Mouse (Mus musculus): ENCODE results near the gene Cep170b. TPM values are rescaled to one million over a fixed set of nuclear protein-coding genes. Genes with fewer than 3 reads are reported as not detected.

Cep170b gene
- polyA plus RNA-seq, 1 experiment from 2014 or later, result 3.6 TPM

- H3K4me2 ChIP-seq (ENCODE audit: low read depth, low read length), result peak overlapping the region; percentile 86
- no peaks in the 10 kb centered on the region for H3K9me3 ChIP-seq (replicated peaks; ENCODE audit: control insufficient read depth, low read length)
- H3K27me3 ChIP-seq (ENCODE audit: control insufficient read depth, insufficient read depth, low read depth, low read length), result peaks cover 46% of the 10 kb centered on the region
- no peak overlapping the region for H3K27ac ChIP-seq (ENCODE audit: low read length)
- no peak for ATAC-seq (ENCODE audit: low read depth)
- peak overlapping the region; percentile 68 for H3K4me3 ChIP-seq (ENCODE audit: low read depth, low read length)
- no peaks in the 10 kb centered on the region for H3K36me3 ChIP-seq (ENCODE audit: control insufficient read depth, insufficient read depth)
- peaks cover 20% of the 10 kb centered on the region for H3K4me1 ChIP-seq (ENCODE audit: control insufficient read depth, low read depth, low read length)
- 27% methylated on average over 19 of the region's 19 CpGs for WGBS (ENCODE audit: insufficient replicate concordance)
- H3K9ac ChIP-seq (ENCODE audit: low read depth, low read length), result peak overlapping the region; percentile 54
Measured at GRCm38 (mm10) chr12:112677943-112678554, 42.2 kb upstream of the Cep170b start.

GRCm38 (mm10) chr12:112678555-112679026 lies 41.7 kb upstream of the Cep170b start, which contains the start of gene Zbtb42:
Zbtb42 (plus strand) TSS chr12:112678828.
- WGBS (ENCODE audit: insufficient replicate concordance), result under 1% methylated on average over 59 of the region's 60 CpGs
- Histone ChIP-seq H3K27me3 (ENCODE audit: control insufficient read depth, insufficient read depth, low read depth, low read length) (peaks cover 46% of the 10 kb centered on the region), H3K9me3 (replicated peaks; ENCODE audit: control insufficient read depth, low read length) (no peaks in the 10 kb centered on the region), H3K9ac (ENCODE audit: low read depth, low read length) (peak within 1 kb of the TSS; percentile 54), H3K4me2 (ENCODE audit: low read depth, low read length) (peak within 1 kb of the TSS; percentile 86), H3K27ac (ENCODE audit: low read length) (no peak within 1 kb of the TSS), H3K4me3 (ENCODE audit: low read depth, low read length) (peak within 1 kb of the TSS; percentile 68), H3K36me3 (ENCODE audit: control insufficient read depth, insufficient read depth) (no peaks in the 10 kb centered on the region), H3K4me1 (ENCODE audit: control insufficient read depth, low read depth, low read length) (peaks cover 15% of the 10 kb centered on the region)
- ATAC-seq (ENCODE audit: low read depth), result peak; percentile 19; the same call in 1 of the 2 replicates

DNA sequence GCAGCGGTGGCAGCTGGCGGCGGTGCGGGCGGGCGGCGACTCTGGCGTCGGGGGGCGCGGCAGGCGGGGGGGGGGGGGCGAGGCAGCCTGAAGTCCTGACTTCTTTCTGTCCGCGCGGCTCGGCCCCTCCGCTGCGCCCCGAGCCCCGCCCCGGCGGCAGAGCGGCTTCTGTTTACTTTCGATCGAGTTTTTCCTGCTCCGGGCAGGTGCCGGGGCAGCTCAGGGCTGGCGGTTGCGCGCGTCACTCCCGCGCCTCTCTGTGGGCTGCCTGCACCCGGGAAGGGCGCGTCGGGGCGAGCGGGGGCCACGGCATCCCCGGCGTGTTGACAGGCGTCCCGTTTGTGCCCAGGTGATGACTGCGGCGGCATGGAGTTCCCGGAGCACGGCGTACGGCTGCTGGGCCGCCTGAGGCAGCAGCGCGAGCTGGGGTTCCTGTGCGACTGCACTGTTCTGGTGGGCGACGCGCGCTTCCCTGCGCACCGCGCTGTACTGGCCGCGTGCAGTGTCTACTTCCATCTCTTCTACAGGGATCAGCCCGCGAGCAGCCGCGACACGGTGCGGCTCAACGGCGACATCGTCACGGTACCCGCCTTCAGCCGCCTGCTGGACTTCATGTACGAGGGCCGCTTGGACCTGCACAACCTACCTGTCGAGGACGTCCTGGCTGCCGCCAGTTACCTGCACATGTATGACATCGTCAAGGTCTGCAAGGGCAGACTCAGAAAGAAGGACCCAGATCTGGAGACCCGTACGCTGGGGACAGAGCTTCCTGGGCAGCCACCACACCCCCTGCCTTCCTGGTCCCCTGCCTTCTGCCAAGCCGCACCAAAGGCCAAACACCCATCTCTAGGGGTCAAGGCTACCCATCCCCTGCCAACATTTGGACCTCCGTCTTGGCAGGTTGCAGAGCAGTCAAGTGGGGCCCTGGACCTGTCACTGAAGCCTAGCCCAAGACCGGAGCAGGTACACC lies 40.9 kb upstream of the Cep170b start:
- Histone ChIP-seq H3K4me2 (ENCODE audit: low read depth, low read length) (peak overlapping the region; percentile 86), H3K27ac (ENCODE audit: low read length) (no peak overlapping the region), H3K27me3 (ENCODE audit: control insufficient read depth, insufficient read depth, low read depth, low read length) (peaks cover 46% of the 10 kb centered on the region), H3K4me1 (ENCODE audit: control insufficient read depth, low read depth, low read length) (peaks cover 12% of the 10 kb centered on the region), H3K4me3 (ENCODE audit: low read depth, low read length) (peak overlapping the region; percentile 68), H3K36me3 (ENCODE audit: control insufficient read depth, insufficient read depth) (no peaks in the 10 kb centered on the region), H3K9me3 (replicated peaks; ENCODE audit: control insufficient read depth, low read length) (no peaks in the 10 kb centered on the region), H3K9ac (ENCODE audit: low read depth, low read length) (peak overlapping the region; percentile 54)
- ATAC-seq (ENCODE audit: low read depth), result peak; percentile 9; the same call in 1 of the 2 replicates
- WGBS (ENCODE audit: insufficient replicate concordance), result 5% methylated on average over 69 of the region's 87 CpGs

- Histone ChIP-seq H3K9ac (ENCODE audit: low read depth, low read length) (no peak overlapping the region), H3K27me3 (ENCODE audit: control insufficient read depth, insufficient read depth, low read depth, low read length) (peaks cover 34% of the 10 kb centered on the region), H3K36me3 (ENCODE audit: control insufficient read depth, insufficient read depth) (no peaks in the 10 kb centered on the region), H3K9me3 (replicated peaks; ENCODE audit: control insufficient read depth, low read length) (no peaks in the 10 kb centered on the region), H3K4me1 (ENCODE audit: control insufficient read depth, low read depth, low read length) (peaks cover 2% of the 10 kb centered on the region), H3K27ac (ENCODE audit: low read length) (no peak overlapping the region), H3K4me3 (ENCODE audit: low read depth, low read length) (no peak overlapping the region), H3K4me2 (ENCODE audit: low read depth, low read length) (no peak overlapping the region)
- 63% methylated on average over 7 of the region's 7 CpGs for whole genome bisulfite sequencing (ENCODE audit: insufficient replicate concordance)
- no peak for ATAC-seq (ENCODE audit: low read depth)
Measured at GRCm38 (mm10) chr12:112683351-112683750, 36.9 kb upstream of the Cep170b start.

- H3K9me3 ChIP-seq (replicated peaks; ENCODE audit: control insufficient read depth, low read length), result no peaks in the 10 kb centered on the region
- H3K9ac ChIP-seq (ENCODE audit: low read depth, low read length), result no peak overlapping the region
- peaks cover 11% of the 10 kb centered on the region for H3K4me1 ChIP-seq (ENCODE audit: control insufficient read depth, low read depth, low read length)
- H3K27ac ChIP-seq (ENCODE audit: low read length), result no peak overlapping the region
- WGBS (ENCODE audit: insufficient replicate concordance), result 14% methylated on average over 15 of the region's 15 CpGs
- peaks cover 6% of the 10 kb centered on the region; the same call in 1 of the 2 replicates for H3K27me3 ChIP-seq (ENCODE audit: control insufficient read depth, insufficient read depth, low read depth, low read length)
- no peak for ATAC-seq (ENCODE audit: low read depth)
- no peaks in the 10 kb centered on the region for H3K36me3 ChIP-seq (ENCODE audit: control insufficient read depth, insufficient read depth)
- no peak overlapping the region for H3K4me3 ChIP-seq (ENCODE audit: low read depth, low read length)
- no peak overlapping the region for H3K4me2 ChIP-seq (ENCODE audit: low read depth, low read length)
Measured at GRCm38 (mm10) chr12:112688458-112688857, 31.8 kb upstream of the Cep170b start.

GRCm38 (mm10) chr12:112693185-112694126 lies 26.8 kb upstream of the Cep170b start:
- 2% methylated on average over 54 of the region's 54 CpGs for WGBS (ENCODE audit: insufficient replicate concordance)

DNA sequence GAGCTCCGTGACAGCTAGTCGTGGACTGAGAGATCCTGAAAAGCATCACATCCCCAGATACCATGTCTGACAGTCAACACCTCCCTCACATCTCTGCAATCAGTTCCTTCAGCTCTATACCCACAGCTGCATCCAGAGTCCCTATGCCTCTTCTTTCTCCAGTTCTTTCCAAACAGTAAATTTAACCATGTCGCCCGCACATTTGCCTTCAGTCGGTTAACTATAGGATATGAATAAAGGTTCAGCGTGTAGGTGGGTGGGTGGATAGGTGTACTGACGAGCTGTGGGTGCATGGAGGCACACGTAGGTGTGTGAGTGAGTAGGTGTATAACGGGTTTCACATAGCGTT lies 26.2 kb upstream of the Cep170b start:
- H3K27ac ChIP-seq (ENCODE audit: low read length), result no peak overlapping the region
- no peaks in the 10 kb centered on the region for H3K9me3 ChIP-seq (replicated peaks; ENCODE audit: control insufficient read depth, low read length)
- peak overlapping the region; percentile 89 for H3K4me2 ChIP-seq (ENCODE audit: low read depth, low read length)
- no peaks in the 10 kb centered on the region for H3K36me3 ChIP-seq (ENCODE audit: control insufficient read depth, insufficient read depth)
- peak overlapping the region; percentile 84; the same call in 1 of the 2 replicates for H3K9ac ChIP-seq (ENCODE audit: low read depth, low read length)
- no peaks in the 10 kb centered on the region for H3K27me3 ChIP-seq (ENCODE audit: control insufficient read depth, insufficient read depth, low read depth, low read length)
- peaks cover 15% of the 10 kb centered on the region for H3K4me1 ChIP-seq (ENCODE audit: control insufficient read depth, low read depth, low read length)
- 64% methylated on average over 10 of the region's 10 CpGs for WGBS (ENCODE audit: insufficient replicate concordance)
- H3K4me3 ChIP-seq (ENCODE audit: low read depth, low read length), result peak overlapping the region; percentile 72; the same call in 1 of the 2 replicates
- no peak for ATAC-seq (ENCODE audit: low read depth)

More at GRCm38 (mm10) chr12:112693185-112694126, 26.8 kb upstream of the Cep170b start:
- Histone ChIP-seq H3K4me2 (ENCODE audit: low read depth, low read length) (peak overlapping the region; percentile 89), H3K27me3 (ENCODE audit: control insufficient read depth, insufficient read depth, low read depth, low read length) (peaks cover 1% of the 10 kb centered on the region; the same call in 1 of the 2 replicates), H3K27ac (ENCODE audit: low read length) (peak overlapping the region; percentile 57), H3K4me3 (ENCODE audit: low read depth, low read length) (peak overlapping the region; percentile 72), H3K9ac (ENCODE audit: low read depth, low read length) (peak overlapping the region; percentile 84), H3K9me3 (replicated peaks; ENCODE audit: control insufficient read depth, low read length) (no peaks in the 10 kb centered on the region), H3K4me1 (ENCODE audit: control insufficient read depth, low read depth, low read length) (peaks cover 15% of the 10 kb centered on the region), H3K36me3 (ENCODE audit: control insufficient read depth, insufficient read depth) (no peaks in the 10 kb centered on the region)
- ATAC-seq (ENCODE audit: low read depth), result peak; percentile 96

GRCm38 (mm10) chr12:112696806-112697425 lies 23.3 kb upstream of the Cep170b start:
- Histone ChIP-seq H3K36me3 (ENCODE audit: control insufficient read depth, insufficient read depth) (no peaks in the 10 kb centered on the region), H3K27me3 (ENCODE audit: control insufficient read depth, insufficient read depth, low read depth, low read length) (peaks cover 13% of the 10 kb centered on the region), H3K9ac (ENCODE audit: low read depth, low read length) (no peak overlapping the region), H3K4me3 (ENCODE audit: low read depth, low read length) (no peak overlapping the region), H3K4me2 (ENCODE audit: low read depth, low read length) (no peak overlapping the region), H3K4me1 (ENCODE audit: control insufficient read depth, low read depth, low read length) (peaks cover 15% of the 10 kb centered on the region), H3K27ac (ENCODE audit: low read length) (no peak overlapping the region), H3K9me3 (replicated peaks; ENCODE audit: control insufficient read depth, low read length) (no peaks in the 10 kb centered on the region)
- 55% methylated on average over 3 of the region's 3 CpGs for WGBS (ENCODE audit: insufficient replicate concordance)
- ATAC-seq (ENCODE audit: low read depth), result no peak

Data from liver, embryonic 16.5 days (tissue).